Mouse (Mus musculus): ENCODE results near the gene Gm10188. TPM values are rescaled to one million over a fixed set of nuclear protein-coding genes. Genes with fewer than 3 reads are reported as not detected.

Gene Gm10188
- polyA plus RNA-seq, 1 experiment = not detected

DNA sequence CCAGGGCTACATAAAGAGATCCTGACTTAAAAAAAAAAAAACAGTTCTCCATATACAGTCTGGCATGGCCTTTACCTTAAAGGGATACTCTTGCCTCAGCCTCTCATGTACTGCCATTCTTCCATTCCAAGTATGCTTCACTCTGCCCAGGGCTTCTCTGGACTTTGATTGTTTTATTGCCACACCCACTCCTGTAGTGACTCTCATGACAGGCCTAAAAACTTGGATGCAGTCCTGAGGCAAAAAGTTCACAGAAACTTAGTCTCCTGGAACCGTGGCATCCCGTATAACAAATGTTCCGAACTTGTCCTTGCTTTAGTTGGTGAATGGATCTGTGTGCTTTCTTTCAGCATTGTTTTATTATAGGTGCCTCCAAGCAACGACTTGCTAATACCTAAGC lies 17.1 kb upstream of the Gm10188 start:
- TF ChIP-seq CTCF (IDR thresholded peaks at IDR 0.05; ENCODE audit: extremely low read depth, insufficient read depth, insufficient read length, insufficient replicate concordance) (no peak), POLR2A (IDR thresholded peaks at IDR 0.05; ENCODE audit: low read depth, low read length) (no peak)
- no peaks in the 10 kb centered on the region for H3K4me1 ChIP-seq (ENCODE audit: control insufficient read depth, insufficient read depth, insufficient read length)
- H3K36me3 ChIP-seq (ENCODE audit: control insufficient read depth, insufficient read depth, low read length) = no peaks in the 10 kb centered on the region
- H3K4me3 ChIP-seq (ENCODE audit: extremely low read depth, insufficient read depth, insufficient read length) = no peak overlapping the region
- H3K27me3 ChIP-seq (ENCODE audit: control insufficient read depth, insufficient read depth, low read length) = no peaks in the 10 kb centered on the region
- DNase-seq (ENCODE audit: low read depth in 1 of 2, low spot score in 2 of 2) = no peak
- WGBS = 88% methylated on average over 4 of the region's 4 CpGs
- H3K27ac ChIP-seq (ENCODE audit: insufficient read depth, low read length) = no peak overlapping the region

DNA sequence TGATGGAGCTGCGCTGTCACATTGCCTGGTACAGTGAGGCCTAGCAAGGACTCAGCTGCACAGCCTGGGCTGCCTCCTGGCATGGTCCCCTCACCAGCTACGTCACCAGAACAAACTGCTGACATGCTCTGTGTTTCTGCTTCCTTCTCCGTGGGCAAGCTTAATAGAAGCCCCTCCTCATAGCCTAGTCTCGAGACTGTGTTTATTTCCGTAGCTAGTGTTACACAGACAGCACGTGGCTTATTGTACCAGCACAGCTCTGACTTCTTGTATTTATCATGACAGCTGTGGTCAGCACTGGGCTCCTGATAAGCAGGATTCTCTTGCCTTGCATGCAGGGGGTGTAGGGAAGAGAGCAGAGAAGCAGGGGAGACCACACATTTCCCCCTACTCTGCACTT lies 16.6 kb upstream of the Gm10188 start:
- DNase-seq (ENCODE audit: low read depth in 1 of 2, low spot score in 2 of 2) = no peak
- Histone ChIP-seq H3K36me3 (ENCODE audit: control insufficient read depth, insufficient read depth, low read length) (no peaks in the 10 kb centered on the region), H3K4me1 (ENCODE audit: control insufficient read depth, insufficient read depth, insufficient read length) (no peaks in the 10 kb centered on the region), H3K27me3 (ENCODE audit: control insufficient read depth, insufficient read depth, low read length) (no peaks in the 10 kb centered on the region), H3K27ac (ENCODE audit: insufficient read depth, low read length) (no peak overlapping the region), H3K4me3 (ENCODE audit: extremely low read depth, insufficient read depth, insufficient read length) (no peak overlapping the region)
- TF ChIP-seq POLR2A (IDR thresholded peaks at IDR 0.05; ENCODE audit: low read depth, low read length) (no peak), CTCF (IDR thresholded peaks at IDR 0.05; ENCODE audit: extremely low read depth, insufficient read depth, insufficient read length, insufficient replicate concordance) (no peak)
- whole genome bisulfite sequencing = 35% methylated on average over 6 of the region's 6 CpGs

DNA sequence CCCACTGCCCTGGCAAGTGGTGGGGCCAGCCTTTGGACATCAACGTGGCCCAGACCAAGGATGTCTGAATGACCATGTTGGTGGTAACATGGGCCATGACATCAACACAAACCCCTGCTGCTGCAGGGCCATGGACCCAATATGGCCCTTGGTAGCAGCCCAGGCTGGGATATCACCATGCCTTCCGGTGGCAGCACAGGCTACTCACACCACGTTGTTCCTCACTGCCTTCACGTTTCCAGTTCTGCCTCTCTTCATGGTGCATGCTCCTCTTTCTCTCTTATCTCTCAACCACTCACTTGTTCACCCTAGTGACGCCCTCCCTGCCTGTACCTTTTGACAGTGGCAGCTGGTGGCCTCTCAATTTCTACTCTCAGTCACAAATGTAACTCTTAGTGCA lies 15.4 kb upstream of the Gm10188 start:
- H3K27me3 ChIP-seq (ENCODE audit: control insufficient read depth, insufficient read depth, low read length) = no peaks in the 10 kb centered on the region
- 74% methylated on average over 5 of the region's 5 CpGs for WGBS
- no peak overlapping the region for H3K27ac ChIP-seq (ENCODE audit: insufficient read depth, low read length)
- no peak for DNase-seq (ENCODE audit: low read depth in 1 of 2, low spot score in 2 of 2)
- H3K36me3 ChIP-seq (ENCODE audit: control insufficient read depth, insufficient read depth, low read length) = no peaks in the 10 kb centered on the region
- H3K4me3 ChIP-seq (ENCODE audit: extremely low read depth, insufficient read depth, insufficient read length) = no peak overlapping the region
- TF ChIP-seq CTCF (IDR thresholded peaks at IDR 0.05; ENCODE audit: extremely low read depth, insufficient read depth, insufficient read length, insufficient replicate concordance) (no peak), POLR2A (IDR thresholded peaks at IDR 0.05; ENCODE audit: low read depth, low read length) (no peak)
- H3K4me1 ChIP-seq (ENCODE audit: control insufficient read depth, insufficient read depth, insufficient read length) = no peaks in the 10 kb centered on the region

DNA sequence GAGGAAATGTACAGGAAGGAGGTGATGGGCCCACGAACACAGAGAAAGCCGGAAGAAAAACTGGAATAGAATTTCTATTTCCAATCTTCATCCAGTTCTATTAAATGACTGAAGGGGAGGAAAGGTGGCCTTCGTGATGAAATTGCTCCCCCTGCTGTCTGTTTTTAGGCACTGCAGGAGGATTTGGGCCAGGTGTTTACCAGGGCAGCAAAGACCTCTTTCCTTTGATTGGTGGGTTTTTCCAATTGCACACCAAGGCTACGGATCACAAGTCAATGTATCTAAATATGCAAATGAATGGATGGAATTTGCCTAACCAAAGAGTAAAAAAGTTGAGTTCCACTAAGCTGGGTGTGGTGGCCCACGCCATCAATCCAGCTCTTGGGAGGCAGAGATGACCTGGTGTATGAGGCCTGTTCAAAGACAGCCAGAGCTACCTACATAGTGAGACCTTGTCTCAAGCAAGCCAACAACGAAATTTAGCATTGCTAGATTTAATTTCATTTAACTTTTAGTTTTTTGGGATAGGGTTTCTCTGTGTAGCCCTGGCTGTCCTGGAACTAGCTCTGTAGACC lies 8.1 kb upstream of the Gm10188 start:
- Histone ChIP-seq H3K4me3 (ENCODE audit: extremely low read depth, insufficient read depth, insufficient read length) (no peak overlapping the region), H3K36me3 (ENCODE audit: control insufficient read depth, insufficient read depth, low read length) (no peaks in the 10 kb centered on the region), H3K4me1 (ENCODE audit: control insufficient read depth, insufficient read depth, insufficient read length) (no peaks in the 10 kb centered on the region), H3K27ac (ENCODE audit: insufficient read depth, low read length) (no peak overlapping the region), H3K27me3 (ENCODE audit: control insufficient read depth, insufficient read depth, low read length) (no peaks in the 10 kb centered on the region)
- WGBS = 15% methylated on average over 6 of the region's 6 CpGs
- peak; percentile 17 to 53 for DNase-seq (ENCODE audit: low read depth in 1 of 2, low spot score in 2 of 2)
- no peak for TF ChIP-seq POLR2A (IDR thresholded peaks at IDR 0.05; ENCODE audit: low read depth, low read length)
- peak; percentile 69; the same call in 1 of the 2 replicates for TF ChIP-seq CTCF (IDR thresholded peaks at IDR 0.05; ENCODE audit: extremely low read depth, insufficient read depth, insufficient read length, insufficient replicate concordance)

DNA sequence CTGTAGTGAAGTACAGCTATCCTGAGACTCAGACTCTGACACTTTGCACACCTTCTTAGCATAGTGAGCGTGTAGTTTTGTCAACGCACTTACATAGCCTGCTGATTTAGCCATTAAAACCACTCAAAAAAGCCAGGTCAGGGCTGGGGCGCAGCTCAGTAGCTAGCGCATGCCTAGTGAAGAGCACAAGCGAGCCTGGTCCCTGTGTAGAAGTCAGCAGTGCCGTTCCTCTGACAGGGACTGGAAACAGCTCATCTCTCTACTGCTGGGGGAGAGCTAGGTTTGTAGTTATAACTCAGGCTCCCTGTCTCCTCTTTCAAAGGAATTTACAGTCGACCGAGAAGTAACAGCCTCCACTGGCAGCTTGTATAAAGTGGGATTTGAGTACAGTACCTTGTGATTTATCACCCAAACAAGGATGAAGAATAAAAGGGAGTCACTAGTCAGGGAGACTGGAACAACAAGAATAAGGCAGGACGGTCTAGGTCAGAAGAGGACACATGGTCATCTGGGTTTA lies 5.2 kb upstream of the Gm10188 start:
- DNase-seq (ENCODE audit: low read depth in 1 of 2, low spot score in 2 of 2) = no peak
- no peak for TF ChIP-seq POLR2A (IDR thresholded peaks at IDR 0.05; ENCODE audit: low read depth, low read length)
- no peak for TF ChIP-seq CTCF (IDR thresholded peaks at IDR 0.05; ENCODE audit: extremely low read depth, insufficient read depth, insufficient read length, insufficient replicate concordance)
- H3K4me1 ChIP-seq (ENCODE audit: control insufficient read depth, insufficient read depth, insufficient read length) = no peaks in the 10 kb centered on the region
- no peak overlapping the region for H3K27ac ChIP-seq (ENCODE audit: insufficient read depth, low read length)
- no peak overlapping the region for H3K4me3 ChIP-seq (ENCODE audit: extremely low read depth, insufficient read depth, insufficient read length)
- no peaks in the 10 kb centered on the region for H3K36me3 ChIP-seq (ENCODE audit: control insufficient read depth, insufficient read depth, low read length)
- WGBS = 71% methylated on average over 9 of the region's 9 CpGs
- no peaks in the 10 kb centered on the region for H3K27me3 ChIP-seq (ENCODE audit: control insufficient read depth, insufficient read depth, low read length)

DNA sequence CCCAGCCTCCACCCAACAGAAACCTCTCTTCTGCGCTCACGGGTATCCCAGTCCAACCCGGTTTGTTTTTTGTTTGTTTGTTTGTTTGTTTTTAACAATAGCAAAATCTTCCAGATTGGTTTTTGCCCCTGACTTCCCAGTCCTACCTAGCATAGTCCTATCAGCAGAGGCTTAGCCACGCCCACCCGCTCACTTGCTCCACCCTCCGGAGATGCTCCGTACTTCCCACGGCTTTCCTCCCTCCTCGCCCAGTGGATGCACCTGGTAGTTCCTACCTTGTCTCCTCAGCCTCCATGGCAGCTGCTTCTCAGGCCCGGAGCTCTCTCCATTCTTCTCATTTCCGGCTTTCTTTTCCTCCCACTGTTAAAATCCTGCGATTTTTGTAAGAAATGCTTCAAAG lies 4.0 kb upstream of the Gm10188 start:
- H3K36me3 ChIP-seq (ENCODE audit: control insufficient read depth, insufficient read depth, low read length) = no peaks in the 10 kb centered on the region
- WGBS = 36% methylated on average over 12 of the region's 12 CpGs
- no peaks in the 10 kb centered on the region for H3K27me3 ChIP-seq (ENCODE audit: control insufficient read depth, insufficient read depth, low read length)
- no peak overlapping the region for H3K4me3 ChIP-seq (ENCODE audit: extremely low read depth, insufficient read depth, insufficient read length)
- no peaks in the 10 kb centered on the region for H3K4me1 ChIP-seq (ENCODE audit: control insufficient read depth, insufficient read depth, insufficient read length)
- H3K27ac ChIP-seq (ENCODE audit: insufficient read depth, low read length) = no peak overlapping the region
- DNase-seq (ENCODE audit: low read depth in 1 of 2, low spot score in 2 of 2) = no peak
- TF ChIP-seq POLR2A (IDR thresholded peaks at IDR 0.05; ENCODE audit: low read depth, low read length) (no peak), CTCF (IDR thresholded peaks at IDR 0.05; ENCODE audit: extremely low read depth, insufficient read depth, insufficient read length, insufficient replicate concordance) (no peak)

DNA sequence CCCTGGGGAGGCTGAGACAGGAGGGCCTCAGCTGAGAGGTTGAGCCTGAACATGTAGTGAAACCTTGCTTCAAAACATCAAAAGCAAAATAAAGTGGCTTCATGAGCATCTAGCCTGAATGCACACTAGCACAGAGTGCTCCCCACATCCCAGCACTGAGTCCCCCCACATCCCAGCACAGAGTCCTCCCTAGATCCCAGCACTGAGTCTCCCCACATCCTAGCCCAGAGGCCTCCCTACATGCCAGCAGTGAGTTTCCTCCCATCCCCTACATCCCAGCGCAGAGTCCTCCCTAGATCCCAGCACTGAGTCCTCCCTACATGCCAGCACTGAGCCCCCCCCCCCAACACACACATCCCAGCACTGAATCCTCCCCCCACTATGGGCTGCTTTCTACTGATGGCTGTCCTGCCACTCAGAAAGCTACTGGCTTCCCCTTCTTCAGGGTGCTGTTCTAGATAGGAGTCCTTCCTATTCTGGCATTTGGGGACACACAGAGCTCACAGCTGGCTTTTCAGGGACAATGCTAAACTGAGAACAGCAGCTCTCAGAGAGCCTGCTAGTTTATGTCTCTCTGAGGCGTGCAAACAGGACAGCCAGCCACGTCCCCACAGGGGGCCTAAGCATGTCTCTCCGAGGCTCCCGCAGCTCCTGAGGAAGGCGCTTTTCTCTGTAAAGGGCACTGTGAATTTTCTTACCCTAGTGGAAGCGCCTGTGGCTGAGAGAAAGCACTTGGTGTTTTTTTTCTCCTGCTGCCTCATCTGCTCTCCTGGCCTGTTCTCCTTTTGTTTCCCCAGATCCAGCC lies 2.1 kb upstream of the Gm10188 start:
- no peaks in the 10 kb centered on the region for H3K27me3 ChIP-seq (ENCODE audit: control insufficient read depth, insufficient read depth, low read length)
- no peaks in the 10 kb centered on the region for H3K36me3 ChIP-seq (ENCODE audit: control insufficient read depth, insufficient read depth, low read length)

More for the DNA sequence above, 2.1 kb upstream of the Gm10188 start:
- DNase-seq (ENCODE audit: low read depth in 1 of 2, low spot score in 2 of 2) = no peak
- Histone ChIP-seq H3K4me1 (ENCODE audit: control insufficient read depth, insufficient read depth, insufficient read length) (no peaks in the 10 kb centered on the region), H3K4me3 (ENCODE audit: extremely low read depth, insufficient read depth, insufficient read length) (no peak overlapping the region), H3K27ac (ENCODE audit: insufficient read depth, low read length) (no peak overlapping the region)
- TF ChIP-seq POLR2A (IDR thresholded peaks at IDR 0.05; ENCODE audit: low read depth, low read length) = no peak
- TF ChIP-seq CTCF (IDR thresholded peaks at IDR 0.05; ENCODE audit: extremely low read depth, insufficient read depth, insufficient read length, insufficient replicate concordance) = no peak
- WGBS = 82% methylated on average over 7 of the region's 7 CpGs

Data from spleen, adult 2 months (tissue).